Mouse (Mus musculus): ENCODE measurements around the gene Cox17.
"Not testable (repeated sequence)": the region's sequence is repeated elsewhere in the genome, so short reads cannot be mapped to it uniquely, and the experiment has no call there.

Gene Cox17

GRCm38 (mm10) chr16:38346529-38347325, at the start of gene Cox17, which contains the start of gene Gm21987:
TSS of gene Cox17 (plus strand) at chr16:38346991.
TSS of gene Gm21987 (plus strand) at chr16:38347040.
- DNase-seq (ENCODE audit: extremely low spot score, low read depth, low spot score): peak; percentile 81

GRCm38 (mm10) chr16:38298410-38298809, 48.4 kb upstream of the Cox17 start:
- DNase-seq (ENCODE audit: extremely low spot score, low read depth, low spot score): no peak

- DNase-seq (ENCODE audit: extremely low spot score, low read depth, low spot score): no peak
Measured at GRCm38 (mm10) chr16:38302367-38302766, 44.4 kb upstream of the Cox17 start.

GRCm38 (mm10) chr16:38304460-38305194, 42.2 kb upstream of the Cox17 start:
- no peak for DNase-seq (ENCODE audit: extremely low spot score, low read depth, low spot score)

- DNase-seq (ENCODE audit: extremely low spot score, low read depth, low spot score): no peak
Measured at GRCm38 (mm10) chr16:38306571-38307220, 40.1 kb upstream of the Cox17 start.

- DNase-seq (ENCODE audit: extremely low spot score, low read depth, low spot score): no peak
Measured at GRCm38 (mm10) chr16:38307221-38307605, 39.6 kb upstream of the Cox17 start.

GRCm38 (mm10) chr16:38307651-38308050, 39.1 kb upstream of the Cox17 start:
- no peak for DNase-seq (ENCODE audit: extremely low spot score, low read depth, low spot score)

- DNase-seq (ENCODE audit: extremely low spot score, low read depth, low spot score): no peak
Measured at GRCm38 (mm10) chr16:38308195-38308594, 38.6 kb upstream of the Cox17 start.

- DNase-seq (ENCODE audit: extremely low spot score, low read depth, low spot score): no peak
Measured at GRCm38 (mm10) chr16:38318492-38318891, 28.3 kb upstream of the Cox17 start.

GRCm38 (mm10) chr16:38319087-38319486, 27.7 kb upstream of the Cox17 start:
- no peak for DNase-seq (ENCODE audit: extremely low spot score, low read depth, low spot score)

GRCm38 (mm10) chr16:38321452-38321935, 25.3 kb upstream of the Cox17 start:
- DNase-seq (ENCODE audit: extremely low spot score, low read depth, low spot score): no peak

GRCm38 (mm10) chr16:38324311-38324710, 22.5 kb upstream of the Cox17 start:
- no peak for DNase-seq (ENCODE audit: extremely low spot score, low read depth, low spot score)

- DNase-seq (ENCODE audit: extremely low spot score, low read depth, low spot score): no peak
Measured at GRCm38 (mm10) chr16:38326778-38327397, 19.9 kb upstream of the Cox17 start.

GRCm38 (mm10) chr16:38329340-38329739, 17.5 kb upstream of the Cox17 start:
- DNase-seq (ENCODE audit: extremely low spot score, low read depth, low spot score): no peak

GRCm38 (mm10) chr16:38334431-38334830, 12.4 kb upstream of the Cox17 start:
- DNase-seq (ENCODE audit: extremely low spot score, low read depth, low spot score): no peak

- DNase-seq (ENCODE audit: extremely low spot score, low read depth, low spot score): not testable (repeated sequence)
Measured at GRCm38 (mm10) chr16:38338077-38338476, 8.7 kb upstream of the Cox17 start.

- peak; percentile 39 for DNase-seq (ENCODE audit: extremely low spot score, low read depth, low spot score)
Measured at GRCm38 (mm10) chr16:38341396-38342324, 5.1 kb upstream of the Cox17 start, which contains the start of gene Maats1. TSS of gene Maats1 (minus strand) at chr16:38342143.

- no peak for DNase-seq (ENCODE audit: extremely low spot score, low read depth, low spot score)
Measured at GRCm38 (mm10) chr16:38344941-38345725, 1.7 kb upstream of the Cox17 start.

GRCm38 (mm10) chr16:38347588-38347987, 797 bp downstream of the Cox17 start:
- DNase-seq (ENCODE audit: extremely low spot score, low read depth, low spot score): no peak
